Mouse (Mus musculus): ENCODE measurements around the gene Krtap5-4. TPM values are rescaled to one million over a fixed set of nuclear protein-coding genes. Genes with fewer than 3 reads are reported as not detected.

Krtap5-4 gene
- not detected in 2 replicates for polyA plus RNA-seq (2012; rRNA removed)

DNA sequence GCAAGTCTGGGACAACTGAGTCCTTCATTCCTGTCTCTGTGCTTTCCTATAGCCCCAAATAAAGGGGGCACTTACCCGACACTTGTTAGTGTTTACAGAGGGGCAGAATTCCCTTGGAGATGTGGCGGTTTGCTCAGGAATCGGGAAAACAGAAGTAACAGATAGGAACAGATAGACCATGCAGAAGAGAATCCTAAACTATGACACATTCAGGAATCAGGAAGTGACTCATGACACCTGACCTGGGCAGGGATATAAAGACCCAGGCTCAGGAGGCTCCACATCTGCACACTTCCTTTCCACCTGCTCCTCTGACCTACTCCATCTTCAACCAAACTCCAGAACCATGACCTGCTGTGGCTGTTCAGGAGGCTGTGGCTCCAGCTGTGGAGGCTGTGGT is at the start of gene Krtap5-4:
Krtap5-4 (plus strand) TSS at position 301 of the 400 bp plus-strand sequence.

DNA sequence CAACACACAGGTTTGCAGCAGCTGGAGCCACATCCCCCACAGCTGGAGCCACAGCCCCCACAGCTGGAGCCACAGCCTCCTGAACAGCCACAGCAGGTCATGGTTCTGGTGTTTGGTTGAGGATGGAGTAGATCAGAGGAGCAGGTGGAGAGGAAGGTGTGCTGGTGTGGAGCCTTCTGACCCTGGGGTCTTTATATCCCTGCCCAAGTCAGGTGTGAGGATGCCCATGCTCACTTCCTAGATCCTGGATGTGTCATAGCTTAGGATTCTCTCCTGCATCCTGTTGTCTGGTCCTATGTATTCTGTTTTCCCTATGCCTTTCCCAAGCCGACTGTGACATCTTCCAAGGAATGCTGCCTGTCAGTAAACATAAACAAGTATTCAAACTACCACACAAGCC is 45.1 kb upstream of the Krtap5-4 start, which contains the start of gene Gm2431:
Gm2431 (minus strand) TSS at position 101 of the 400 bp plus-strand sequence.

DNA sequence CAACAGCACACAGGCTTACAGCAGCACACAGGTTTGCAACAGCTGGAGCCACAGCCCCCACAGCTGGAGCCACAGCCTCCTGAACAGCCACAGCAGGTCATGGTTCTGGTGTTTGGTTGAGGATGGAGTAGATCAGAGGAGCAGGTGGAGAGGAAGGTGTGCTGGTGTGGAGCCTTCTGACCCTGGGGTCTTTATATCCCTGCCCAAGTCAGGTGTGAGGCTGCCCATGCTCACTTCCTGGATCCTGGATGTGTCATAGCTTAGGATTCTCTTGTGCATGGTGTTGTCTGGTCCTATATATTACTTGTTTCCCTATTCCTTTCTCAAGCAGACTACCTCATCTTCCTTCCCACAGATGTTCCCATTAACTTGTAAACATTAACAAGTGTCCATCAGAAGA is 29.1 kb upstream of the Krtap5-4 start, which contains the start of gene Gm4559:
Gm4559 (minus strand) TSS at position 101 of the 400 bp plus-strand sequence.

DNA sequence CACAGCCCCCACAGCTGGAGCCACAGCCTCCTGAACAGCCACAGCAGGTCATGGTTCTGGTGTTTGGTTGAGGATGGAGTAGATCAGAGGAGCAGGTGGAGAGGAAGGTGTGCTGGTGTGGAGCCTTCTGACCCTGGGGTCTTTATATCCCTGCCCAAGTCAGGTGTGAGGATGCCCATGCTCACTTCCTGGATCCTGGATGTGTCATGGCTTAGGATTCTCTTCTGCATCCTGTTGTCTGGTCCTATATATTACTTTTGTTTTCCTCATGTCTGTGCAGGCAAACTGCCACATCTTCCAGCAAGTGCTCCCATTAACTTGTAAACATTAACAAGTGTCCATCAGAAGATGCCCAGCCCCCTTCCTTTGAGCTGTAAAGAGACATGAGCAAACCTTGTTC is 6.3 kb upstream of the Krtap5-4 start, which contains the start of gene Krtap5-1:
Krtap5-1 (minus strand) TSS at position 101 of the 400 bp plus-strand sequence.

Other genes with a start within 250 kb of the Krtap5-4 start
- 60.0 and 60.5 TPM in 2 replicates for gene Mob2, start 242.5 kb upstream of the Krtap5-4 start, polyA plus RNA-seq (2012; rRNA removed)
- gene Dusp8, start 207.7 kb upstream of the Krtap5-4 start, polyA plus RNA-seq (2012; rRNA removed): 9.8 and 15.4 TPM in 2 replicates
- not detected in 2 replicates for gene Gm45618, start 182.8 kb upstream of the Krtap5-4 start, polyA plus RNA-seq (2012; rRNA removed)
- not detected in 2 replicates for gene Gm39115, start 167.5 kb upstream of the Krtap5-4 start, polyA plus RNA-seq (2012; rRNA removed)
- gene Gm45337, start 158.9 kb upstream of the Krtap5-4 start, polyA plus RNA-seq (2012; rRNA removed): not detected in 2 replicates
- not detected in 2 replicates for gene Gm29735, start 146.4 kb upstream of the Krtap5-4 start, polyA plus RNA-seq (2012; rRNA removed)
- gene Gm4553, start 137.8 kb upstream of the Krtap5-4 start, polyA plus RNA-seq (2012; rRNA removed): not detected in 2 replicates
- not detected in 2 replicates for gene Krtap5-2, start 127.5 kb upstream of the Krtap5-4 start, polyA plus RNA-seq (2012; rRNA removed)
- not detected in 2 replicates for gene Gm10153, start 113.2 kb upstream of the Krtap5-4 start, polyA plus RNA-seq (2012; rRNA removed)
- not detected in 2 replicates for gene Krtap5-3, start 102.2 kb upstream of the Krtap5-4 start, polyA plus RNA-seq (2012; rRNA removed)
- gene Gm7579, start 91.7 kb upstream of the Krtap5-4 start, polyA plus RNA-seq (2012; rRNA removed): 0.64 and 3.1 TPM in 2 replicates
- not detected in 2 replicates for gene Krtap5-5, start 73.6 kb upstream of the Krtap5-4 start, polyA plus RNA-seq (2012; rRNA removed)
- not detected in 2 replicates for gene Gm40460, start 62.5 kb upstream of the Krtap5-4 start, polyA plus RNA-seq (2012; rRNA removed)
- not detected in 2 replicates for gene Gm2431, start 45.2 kb upstream of the Krtap5-4 start, polyA plus RNA-seq (2012; rRNA removed)
- gene Gm4559, start 29.2 kb upstream of the Krtap5-4 start, polyA plus RNA-seq (2012; rRNA removed): not detected in 2 replicates
- not detected in 2 replicates for gene Krtap5-1, start 6.4 kb upstream of the Krtap5-4 start, polyA plus RNA-seq (2012; rRNA removed)
- gene Ifitm10, start 70.2 kb downstream of the Krtap5-4 start, polyA plus RNA-seq (2012; rRNA removed): 1.5 and 1.9 TPM in 2 replicates
- gene Gm49369, start 79.1 kb downstream of the Krtap5-4 start, polyA plus RNA-seq (2012; rRNA removed): 0.17 TPM in 1 of 2 replicates, not detected in the other
- 320 and 338 TPM in 2 replicates for gene Ctsd, start 84.5 kb downstream of the Krtap5-4 start, polyA plus RNA-seq (2012; rRNA removed)
- gene Syt8, start 131.3 kb downstream of the Krtap5-4 start, polyA plus RNA-seq (2012; rRNA removed): 6.9 and 8.6 TPM in 2 replicates
- 0.29 and 1.0 TPM in 2 replicates for gene Tnni2, start 138.3 kb downstream of the Krtap5-4 start, polyA plus RNA-seq (2012; rRNA removed)
- gene Lsp1, start 157.3 kb downstream of the Krtap5-4 start, polyA plus RNA-seq (2012; rRNA removed): 78.3 and 91.5 TPM in 2 replicates
- gene Tnnt3, start 195.3 kb downstream of the Krtap5-4 start, polyA plus RNA-seq (2012; rRNA removed): 0.58 and 1.3 TPM in 2 replicates
- gene Mrpl23, start 229.1 kb downstream of the Krtap5-4 start, polyA plus RNA-seq (2012; rRNA removed): 7.3 and 8.3 TPM in 2 replicates

Data from colon, adult 2 months (tissue).